Mouse (Mus musculus) CH12.LX (cell line): ENCODE results near the gene Ube2f. TPM values are rescaled to one million over a fixed set of nuclear protein-coding genes. Genes with fewer than 3 reads are reported as not detected.

Source experiments
- DNase-seq: peaks from one replicate; pipeline ENCODE4 v3.0.0-alpha.2; 2013; ENCODE audit errors: extremely low read depth
- H3K27ac ChIP-seq: 2 replicates; pipeline ENCODE4 v1.5.1; 2012; ENCODE audit warnings: low read depth, mild to moderate bottlenecking, control low read depth, moderate library complexity; ENCODE audit not compliant: insufficient read depth
- H3K27me3 ChIP-seq: replicated peaks from 2 replicates; pipeline ENCODE3; 2012; ENCODE audit warnings: inconsistent platforms
- H3K36me3 ChIP-seq, 2 experiments: replicated peaks in 1 of 2; 2 replicates each; pipeline versions ENCODE3 to v1.6.1; 2012; ENCODE audit warnings: inconsistent platforms in 1 of 2, low read length in 1 of 2, mild to moderate bottlenecking in 1 of 2, mixed read lengths in 1 of 2, moderate library complexity in 1 of 2; ENCODE audit not compliant: control insufficient read depth in 1 of 2, insufficient read depth in 1 of 2
- H3K4me1 ChIP-seq, 2 experiments: 2 replicates each; pipeline ENCODE4 v1.6.1; 2012; ENCODE audit warnings: inconsistent platforms in 1 of 2, moderate library complexity in 1 of 2; ENCODE audit not compliant: insufficient read depth in 2 of 2, control insufficient read depth in 1 of 2
- H3K4me2 ChIP-seq: 2 replicates; pipeline ENCODE4 v1.6.1; 2012; ENCODE audit warnings: low read depth, mild to moderate bottlenecking, control low read depth; ENCODE audit not compliant: poor library complexity, insufficient read depth, severe bottlenecking
- H3K4me3 ChIP-seq, 3 experiments: fragments of 150-350 bp in 1 of 3; sonication (generic) in 1 of 3; replicated peaks in 1 of 3; 2 replicates each; pipeline versions ENCODE3 to v1.5.1; 2011 to 2012; ENCODE audit warnings: low read depth in 2 of 3, low read length in 2 of 3, mild to moderate bottlenecking in 2 of 3, moderate library complexity in 2 of 3, control low read depth in 1 of 3, improper control_type of control experiment in 1 of 3, inconsistent platforms in 1 of 3, mixed read lengths in 1 of 3; ENCODE audit not compliant: poor library complexity in 1 of 3
- H3K79me2 ChIP-seq: replicated peaks from 2 replicates; pipeline ENCODE4 v1.6.1; 2012; ENCODE audit warnings: mild to moderate bottlenecking, moderate library complexity; ENCODE audit not compliant: control insufficient read depth, poor library complexity, insufficient read depth, severe bottlenecking; ENCODE audit errors: extremely low read depth
- H3K9ac ChIP-seq: 2 replicates; pipeline ENCODE4 v1.6.1; 2012; ENCODE audit warnings: low read depth, mild to moderate bottlenecking, control low read depth, moderate library complexity; ENCODE audit not compliant: insufficient read depth
- H3K9me3 ChIP-seq: replicated peaks from 2 replicates; pipeline ENCODE3; 2012; ENCODE audit warnings: low read length, inconsistent platforms, mixed read lengths
- CHD1 ChIP-seq: IDR thresholded peaks from 2 replicates; pipeline ENCODE4 v1.6.1; 2012; ENCODE audit warnings: low read depth, low read length, improper control_type of control experiment, inconsistent platforms
- CTCF ChIP-seq, 2 experiments: IDR thresholded peaks in 1 of 2; conservative IDR thresholded peaks in 1 of 2; 2 replicates each; pipeline ENCODE4 v1.5.1; 2011 to 2012; ENCODE audit warnings: low read depth in 2 of 2, low read length in 2 of 2, improper control_type of control experiment in 1 of 2, inconsistent platforms in 1 of 2, mild to moderate bottlenecking in 1 of 2, moderate library complexity in 1 of 2
- E2F4 ChIP-seq: IDR thresholded peaks from 2 replicates; pipeline ENCODE4 v1.6.1; 2011; ENCODE audit warnings: low read depth, low read length, improper control_type of control experiment; ENCODE audit not compliant: insufficient replicate concordance
- ELF1 ChIP-seq: IDR thresholded peaks from 2 replicates; pipeline ENCODE4 v1.6.1; 2014; ENCODE audit warnings: low read depth, mild to moderate bottlenecking, inconsistent platforms, low read length, improper control_type of control experiment
- MAFK ChIP-seq: IDR thresholded peaks from 2 replicates; pipeline ENCODE4 v1.6.1; 2011; ENCODE audit warnings: low read length, improper control_type of control experiment; ENCODE audit not compliant: insufficient replicate concordance
- MAX ChIP-seq: IDR thresholded peaks from 2 replicates; pipeline ENCODE4 v1.6.1; 2011; ENCODE audit warnings: low read length, improper control_type of control experiment
- MEF2A ChIP-seq: IDR thresholded peaks from 2 replicates; pipeline ENCODE4 v1.6.1; 2014; ENCODE audit warnings: low read depth, mild to moderate bottlenecking, inconsistent platforms, low read length, improper control_type of control experiment, borderline replicate concordance
- MXI1 ChIP-seq: IDR thresholded peaks from 2 replicates; pipeline ENCODE4 v1.6.1; 2011; ENCODE audit warnings: mild to moderate bottlenecking, low read depth, low read length, improper control_type of control experiment
- NELFE ChIP-seq: IDR thresholded peaks from 2 replicates; pipeline ENCODE4 v1.6.1; 2011; ENCODE audit warnings: low read depth, low read length, improper control_type of control experiment
- NRF1 ChIP-seq: IDR thresholded peaks from 2 replicates; pipeline ENCODE4 v1.6.1; 2014; ENCODE audit warnings: low read depth, mild to moderate bottlenecking, inconsistent platforms, low read length, improper control_type of control experiment, moderate library complexity
- POLR2A ChIP-seq: IDR thresholded peaks from 2 replicates; pipeline ENCODE4 v1.6.1; 2011; ENCODE audit warnings: low read depth, mild to moderate bottlenecking, improper control_type of control experiment, low read length
- RAD21 ChIP-seq: IDR thresholded peaks from 2 replicates; pipeline ENCODE4 v1.6.1; 2011; ENCODE audit warnings: low read depth, mild to moderate bottlenecking, low read length, improper control_type of control experiment, moderate library complexity
- SMC3 ChIP-seq: IDR thresholded peaks from 2 replicates; pipeline ENCODE4 v1.6.1; 2011; ENCODE audit warnings: low read depth, low read length, improper control_type of control experiment
- TBP ChIP-seq: conservative IDR thresholded peaks from 2 replicates; pipeline ENCODE4 v1.6.1; 2011; ENCODE audit warnings: low read depth, low read length, improper control_type of control experiment
- UBTF ChIP-seq: IDR thresholded peaks from 2 replicates; pipeline ENCODE4 v1.6.1; 2012; ENCODE audit warnings: low read depth, mild to moderate bottlenecking, inconsistent platforms, low read length, improper control_type of control experiment, moderate library complexity
- ZC3H11A ChIP-seq: IDR thresholded peaks from 2 replicates; pipeline ENCODE4 v1.6.1; 2012; ENCODE audit warnings: low read depth, mild to moderate bottlenecking, inconsistent platforms, low read length, improper control_type of control experiment
- ZKSCAN1 ChIP-seq: IDR thresholded peaks from 2 replicates; pipeline ENCODE4 v1.6.1; 2012; ENCODE audit warnings: low read depth, inconsistent platforms, low read length, improper control_type of control experiment, borderline replicate concordance
- dilution Hi-C: fragments of 300-500 bp; cut with MboI; formaldehyde crosslinking; loops from 2 replicates; pipeline ENCODE4 v1.14.3; 2020; ENCODE audit warnings: low sequenced_read_pairs; ENCODE audit not compliant: extremely low pct_unique_long_range_greater_than_20kb, extremely low pct_ligation_motif_present
- in situ Hi-C: fragments of 300-500 bp; cut with MboI; formaldehyde crosslinking; loops from 3 replicates; pipeline ENCODE4 v1.14.3; 2019; ENCODE audit warnings: low sequenced_read_pairs, low pct_ligation_motif_present, low pct_unique_long_range_greater_than_20kb, mixed read lengths
- polyA plus RNA-seq: library from polyadenylated mRNA; unstranded; fragments of >175 nt; gene quantifications from 2 replicates; pipeline ENCODE4 v1.2.1, GENCODE M21; 2012; ENCODE audit warnings: low read depth; ENCODE audit not compliant: insufficient read length
- total RNA-seq, 2 experiments: library from RNA; depleted of rRNA; stranded (reverse); fragments of 300-350 nt in 1 of 2; fragments of >200 nt in 1 of 2; gene quantifications; 2 replicates each; pipeline ENCODE4 v1.2.3; 2012 to 2014

Gene Ube2f
- total and polyA plus RNA-seq, 3 experiments = 30.3 to 70.5 (median 58.1) TPM

DNA sequence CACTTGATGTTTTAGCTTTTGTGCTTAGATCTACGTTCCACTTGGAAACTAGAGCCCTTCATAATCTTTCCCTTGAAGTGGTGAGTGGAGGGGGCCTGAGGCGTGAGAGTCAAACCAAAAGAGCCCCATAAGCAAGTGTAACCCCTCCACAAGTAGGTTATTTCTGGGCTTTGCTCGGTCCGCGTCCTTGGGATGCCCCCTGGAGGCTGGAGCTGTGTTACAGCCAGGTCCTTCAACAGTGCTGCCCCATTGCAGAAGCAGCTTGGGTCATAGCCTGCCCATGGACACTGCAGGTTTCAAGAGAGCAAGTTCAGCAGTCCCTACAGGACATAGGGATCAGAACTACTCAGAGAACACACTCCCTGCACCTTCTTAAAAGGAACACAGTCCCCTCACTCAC is 11.0 kb upstream of the Ube2f start:
- TF ChIP-seq SMC3 (peak; percentile 89), CHD1 (no peak), RAD21 (peak; percentile 86), NRF1 (no peak), MXI1 (no peak), TBP (no peak), ZC3H11A (peak; percentile 37), CTCF (conservative IDR thresholded peaks at IDR 0.05 in 1 of 2, IDR thresholded peaks at IDR 0.05 in 1 of 2; ENCODE audit: low read depth in 2 of 2, low read length in 2 of 2) (peak; percentile 52 to 88), MEF2A (0 out of 2 replicates have a peak, but pooled peaks have one; percentile 5)
- H3K4me1 ChIP-seq = peaks cover 4 to 14% of the 10 kb centered on the region in 2 experiments; a peak in 2 of 4 replicates
- H3K9me3 ChIP-seq = no peaks in the 10 kb centered on the region
- H3K27me3 ChIP-seq = peaks cover 4% of the 10 kb centered on the region
- no peaks in the 10 kb centered on the region for H3K79me2 ChIP-seq
- no peak overlapping the region for H3K4me3 ChIP-seq
- dilution Hi-C loops = no loop called here
- H3K4me2 ChIP-seq = no peak overlapping the region
- DNase-seq = peak; percentile 28
- no peak overlapping the region for H3K27ac ChIP-seq
- in situ Hi-C loops = no loop called here
- no peaks in the 10 kb centered on the region for H3K36me3 ChIP-seq
- H3K9ac ChIP-seq = no peak overlapping the region

DNA sequence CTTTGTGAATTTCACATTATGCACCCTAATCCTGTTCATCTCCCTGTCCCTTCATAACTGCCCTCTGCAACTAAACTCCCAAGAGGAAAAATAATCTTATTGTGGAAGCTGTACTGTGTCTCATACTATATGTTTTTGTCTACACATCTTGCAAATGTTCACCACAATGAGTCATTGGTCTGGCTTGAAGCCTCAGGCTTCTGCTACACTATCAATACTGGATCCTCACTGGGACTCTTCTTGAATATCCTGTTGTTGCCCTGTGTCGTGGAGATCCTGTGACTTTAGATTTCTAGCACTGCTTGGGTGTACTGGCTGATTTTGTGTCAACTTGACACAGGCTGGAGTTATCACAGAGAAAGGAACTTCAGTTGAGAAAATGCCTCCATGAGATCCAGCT is 10.3 kb upstream of the Ube2f start:
- in situ Hi-C loops (loop anchor here (10.0 kb wide), 2 partner anchors 55 to 265 kb away; no protein-coding TSS in a partner anchor), dilution Hi-C loops (no loop called here)
- Histone ChIP-seq H3K9ac (no peak overlapping the region), H3K27me3 (peaks cover 4% of the 10 kb centered on the region), H3K9me3 (no peaks in the 10 kb centered on the region), H3K36me3 (no peaks in the 10 kb centered on the region), H3K79me2 (no peaks in the 10 kb centered on the region), H3K27ac (no peak overlapping the region), H3K4me3 (no peak overlapping the region), H3K4me1 (peaks cover 4 to 14% of the 10 kb centered on the region in 2 experiments; a peak in 2 of 4 replicates), H3K4me2 (no peak overlapping the region)
- TF ChIP-seq ELF1 (no peak), NELFE (no peak), ZKSCAN1 (no peak), E2F4 (no peak), UBTF (no peak), MAFK (no peak), POLR2A (no peak), ZC3H11A (no peak), MXI1 (no peak), MAX (no peak)
- no peak for DNase-seq
